8 mouse cellular contexts compared by ENCODE assay signal in genomic region chr8:95702480-95703446, GRCm38 (mm10). TPM values are rescaled to one million over a fixed set of nuclear protein-coding genes. Genes with fewer than 3 reads are reported as not detected.
DNase-seq lines count a peak whose midpoint lies in the region; ATAC-seq and TF ChIP-seq lines count a peak whose summit lies in the region.

No protein-coding gene starts in this region.

- H3K4me2 ChIP-seq in embryonic facial prominence, embryonic 11.5 days (ENCODE audit: low read depth, low read length) = peak overlapping the region; percentile 88
- H3K4me2 ChIP-seq in intestine, postnatal 0 days (replicated peaks; ENCODE audit: low read depth) = peak overlapping the region; percentile 98

- peak; percentile 94 for ATAC-seq in embryonic facial prominence, embryonic 11.5 days (replicated peaks; ENCODE audit: insufficient number of reproducible peaks, low FRiP score, low TSS enrichment, low read depth)
- ATAC-seq in intestine, postnatal 0 days = peak; percentile 72
- ATAC-seq in monocyte, adult 5-6 weeks (replicated peaks; ENCODE audit: insufficient number of reproducible peaks, low FRiP score, low TSS enrichment, poor library complexity, severe bottlenecking) = no peak

- H3K4me1 ChIP-seq in embryonic facial prominence, embryonic 11.5 days (ENCODE audit: control insufficient read depth, insufficient read depth, low read length) = no peaks in the 10 kb centered on the region
- peaks cover 11% of the 10 kb centered on the region; the same call in 1 of the 2 replicates for H3K4me1 ChIP-seq in intestine, postnatal 0 days (replicated peaks; ENCODE audit: control insufficient read depth, insufficient read depth, low read length)

- WGBS in embryonic facial prominence, embryonic 11.5 days = 4% methylated on average over 34 of the region's 34 CpGs
- WGBS in intestine, postnatal 0 days = 2% methylated on average over 34 of the region's 34 CpGs

- no peaks in the 10 kb centered on the region for H3K9me3 ChIP-seq in embryonic facial prominence, embryonic 11.5 days (replicated peaks; ENCODE audit: control insufficient read depth, low read length)
- no peaks in the 10 kb centered on the region for H3K9me3 ChIP-seq in intestine, postnatal 0 days (ENCODE audit: control insufficient read depth)

- intact Hi-C loops in left cerebral cortex, postnatal 36 days (cut with DNase I) = loop anchor here (5.0 to 10.0 kb wide), 2 partner anchors 215 to 358 kb away; no protein-coding TSS in a partner anchor

- H3K27ac ChIP-seq in embryonic facial prominence, embryonic 11.5 days (replicated peaks; ENCODE audit: low read depth, low read length) = no peak overlapping the region
- no peak overlapping the region for H3K27ac ChIP-seq in intestine, postnatal 0 days (ENCODE audit: low read depth, low read length)

- no peaks in the 10 kb centered on the region for H3K36me3 ChIP-seq in embryonic facial prominence, embryonic 11.5 days (replicated peaks; ENCODE audit: control insufficient read depth, insufficient read depth, low read depth, low read length)
- no peaks in the 10 kb centered on the region for H3K36me3 ChIP-seq in intestine, postnatal 0 days (ENCODE audit: control insufficient read depth, insufficient read depth)

- peak overlapping the region; percentile 59 for H3K9ac ChIP-seq in embryonic facial prominence, embryonic 11.5 days (replicated peaks; ENCODE audit: low read length)
- H3K9ac ChIP-seq in intestine, postnatal 0 days (ENCODE audit: low read depth, low read length) = peak overlapping the region; percentile 38

- peak; percentile 92 for DNase-seq in adrenal gland, postnatal 14 days
- peak; percentile 95 for DNase-seq in embryonic facial prominence, embryonic 11.5 days (ENCODE audit: low spot score)
- DNase-seq in heart, adult 11 months = peak; percentile 99
- peak; percentile 90 to 92 for DNase-seq in left cerebral cortex, postnatal 36 days (ENCODE audit: low spot score in 2 of 2)
- peak; percentile 91 for DNase-seq in mesoderm, embryonic 11.5 days (ENCODE audit: low read depth, low spot score)
- peak; percentile 84 for DNase-seq in right cerebral cortex, postnatal 4 days

- TF ChIP-seq CTCF in intestine, postnatal 0 days (IDR thresholded peaks at IDR 0.05; ENCODE audit: low read depth) = no peak

- peak overlapping the region; percentile 61 for H3K4me3 ChIP-seq in embryonic facial prominence, embryonic 11.5 days (ENCODE audit: low read depth, low read length)
- H3K4me3 ChIP-seq in intestine, postnatal 0 days (ENCODE audit: low read depth, low read length) = peak overlapping the region; percentile 50

- no peaks in the 10 kb centered on the region; the same call in 1 of the 2 replicates for H3K27me3 ChIP-seq in embryonic facial prominence, embryonic 11.5 days (ENCODE audit: control insufficient read depth, insufficient read depth, low read length)
- 0 out of 2 replicates have a peak, but pooled peaks cover 11% of the 10 kb centered on the region for H3K27me3 ChIP-seq in intestine, postnatal 0 days (replicated peaks; ENCODE audit: control insufficient read depth, insufficient read depth, low read length)

RNA-seq across cellular contexts. Expression of gene Setd6, which starts 12.9 kb away (rescaled TPM):
- 24.6 and 26.9 TPM in 2 replicates for total RNA-seq in adrenal gland, postnatal 14 days (2021)
- 20.1 and 21.0 TPM in 2 replicates for polyA plus RNA-seq in embryonic facial prominence, embryonic 11.5 days (2014; fragmentation: Nextera tagmentation; extraction: Ambion mirVana)
- polyA plus RNA-seq in intestine, postnatal 0 days (2015; fragmentation: Nextera tagmentation; extraction: Ambion mirVana) = 8.2 and 9.3 TPM in 2 replicates
- 10 to 100 TPM; 16.5 to 19.7 TPM for total RNA-seq in left cerebral cortex, postnatal 36 days (2021)
- 28.0 to 35.7 TPM (median 28.3 TPM) in 3 replicates for total RNA-seq in monocyte, adult 5-6 weeks (2017)

RNA-seq across cellular contexts. Expression of gene Ndrg4, which starts 26.0 kb away (rescaled TPM):
- total RNA-seq in adrenal gland, postnatal 14 days (2021) = 19.8 and 36.4 TPM in 2 replicates
- polyA plus RNA-seq in embryonic facial prominence, embryonic 11.5 days (2014; fragmentation: Nextera tagmentation; extraction: Ambion mirVana) = 21.2 and 26.4 TPM in 2 replicates
- 11.5 and 13.1 TPM in 2 replicates for polyA plus RNA-seq in intestine, postnatal 0 days (2015; fragmentation: Nextera tagmentation; extraction: Ambion mirVana)
- 1,000 to 10,000 TPM; 1,722 to 1,837 TPM for total RNA-seq in left cerebral cortex, postnatal 36 days (2021)
- not detected in 3 replicates for total RNA-seq in monocyte, adult 5-6 weeks (2017)

Comparison
In these comparisons a context has a peak if more than half of its experiments do, and no peak if none do; other contexts are left out.
1. RNA of gene Ndrg4, which starts 26.0 kb away (total RNA-seq): 1,722 to 1,837 TPM in left cerebral cortex, postnatal 36 days; 19.8 to 36.4 TPM in adrenal gland, postnatal 14 days and not detected in monocyte, adult 5-6 weeks; every median in the first group is over 10 times any median in the second.
2. Peak in every context shown above with its lines, with median percentiles within 50 percentile points of each other: DNase-seq.